Mouse (Mus musculus) kidney, adult 2 months (tissue): Measurements from ENCODE around the gene Sox18. TPM values are rescaled to one million over a fixed set of nuclear protein-coding genes. Genes with fewer than 3 reads are reported as not detected.

Experiments
- DNase-seq: peaks from one replicate; pipeline ENCODE4 v3.0.0; 2021
- H3K27ac ChIP-seq: fragments of 200-500 bp; 2 replicates; pipeline ENCODE4 v1.5.1; 2012; ENCODE audit warnings: low read depth, low read length, control low read depth, inconsistent platforms; ENCODE audit not compliant: insufficient read depth
- H3K27me3 ChIP-seq: fragments of 200-500 bp; replicated peaks from 2 replicates; pipeline ENCODE4 v1.6.1; 2012; ENCODE audit warnings: mild to moderate bottlenecking, moderate library complexity, low read length, inconsistent platforms; ENCODE audit not compliant: control insufficient read depth, insufficient read depth
- H3K36me3 ChIP-seq: fragments of 200-500 bp; 2 replicates; pipeline ENCODE4 v1.6.1; 2012; ENCODE audit warnings: mild to moderate bottlenecking, moderate library complexity, low read length, inconsistent platforms; ENCODE audit not compliant: control insufficient read depth, insufficient read depth
- H3K4me1 ChIP-seq: fragments of 200-500 bp; 2 replicates; pipeline ENCODE4 v1.6.1; 2011; ENCODE audit warnings: low read length; ENCODE audit not compliant: control insufficient read depth, insufficient read depth
- H3K4me3 ChIP-seq: fragments of 200-500 bp; 2 replicates; pipeline ENCODE4 v1.5.1; 2011; ENCODE audit warnings: mild to moderate bottlenecking, low read depth, low read length, control low read depth; ENCODE audit not compliant: insufficient read depth
- CTCF ChIP-seq: fragments of 200-500 bp; conservative IDR thresholded peaks from 2 replicates; pipeline ENCODE4 v1.5.1; 2011; ENCODE audit warnings: low read depth, mild to moderate bottlenecking, control low read depth, low read length, moderate library complexity, mixed read lengths; ENCODE audit not compliant: insufficient read depth, insufficient read length
- POLR2A ChIP-seq: fragments of 200-500 bp; IDR thresholded peaks from one replicate; pipeline ENCODE4 v1.6.1; 2011; ENCODE audit warnings: low read depth, low read length, control low read depth
- WGBS: fragments of 180-500 bp; shearing (Covaris S2); methylation state at CpG from one replicate; pipeline ENCODE4 v1.1.7; 2018; 5-methylcytosine and 5-hydroxymethylcytosine counted together
- polyA plus RNA-seq: library from polyadenylated mRNA; depleted of rRNA; stranded (reverse); fragments of >200 nt; gene quantifications from 2 replicates; pipeline ENCODE4 v1.2.3, GENCODE M21; 2012

Gene Sox18
- polyA plus RNA-seq, 1 experiment = 53.9 TPM

- Histone ChIP-seq H3K36me3 (no peaks in the 10 kb centered on the region), H3K27ac (no peak within 1 kb of the TSS), H3K27me3 (no peaks in the 10 kb centered on the region), H3K4me1 (no peaks in the 10 kb centered on the region), H3K4me3 (no peak within 1 kb of the TSS)
- DNase-seq = no peak
- TF ChIP-seq CTCF (no peak), POLR2A (no peak)
- 55% methylated on average over 5 of the region's 5 CpGs for WGBS
Observed at GRCm38 (mm10) chr2:181698241-181698640, 26.8 kb upstream of the Sox18 start, which contains the start of gene Lkaaear1. TSS of gene Lkaaear1 (minus strand) at chr2:181698442.

- Histone ChIP-seq H3K27me3 (no peaks in the 10 kb centered on the region), H3K36me3 (no peaks in the 10 kb centered on the region), H3K27ac (no peak overlapping the region), H3K4me3 (no peak overlapping the region), H3K4me1 (no peaks in the 10 kb centered on the region)
- TF ChIP-seq POLR2A (no peak), CTCF (no peak)
- WGBS = 72% methylated on average over 33 of the region's 33 CpGs
- DNase-seq = no peak
Observed at GRCm38 (mm10) chr2:181696801-181697420, 25.5 kb upstream of the Sox18 start.

- Histone ChIP-seq H3K4me1 (no peaks in the 10 kb centered on the region), H3K27me3 (no peaks in the 10 kb centered on the region), H3K27ac (no peak overlapping the region), H3K36me3 (no peaks in the 10 kb centered on the region), H3K4me3 (no peak overlapping the region)
- no peak for TF ChIP-seq POLR2A
- TF ChIP-seq CTCF = no peak
- 72% methylated on average over 1 of the region's 1 CpGs for WGBS
- DNase-seq = no peak
Observed at GRCm38 (mm10) chr2:181695776-181696175, 24.3 kb upstream of the Sox18 start.

- Histone ChIP-seq H3K4me3 (no peak overlapping the region), H3K27me3 (no peaks in the 10 kb centered on the region), H3K4me1 (no peaks in the 10 kb centered on the region), H3K27ac (no peak overlapping the region), H3K36me3 (no peaks in the 10 kb centered on the region)
- TF ChIP-seq POLR2A (no peak), CTCF (no peak)
- no peak for DNase-seq
- WGBS = 99% methylated on average over 3 of the region's 3 CpGs
Observed at GRCm38 (mm10) chr2:181694581-181694980, 23.1 kb upstream of the Sox18 start.

- H3K27ac ChIP-seq = no peak within 1 kb of the TSS
- H3K4me1 ChIP-seq = no peaks in the 10 kb centered on the region
- H3K4me3 ChIP-seq = peak within 1 kb of the TSS; percentile 54
- TF ChIP-seq CTCF = no peak
- H3K36me3 ChIP-seq = no peaks in the 10 kb centered on the region
- peak; percentile 81 for DNase-seq
- H3K27me3 ChIP-seq = no peaks in the 10 kb centered on the region
- 2% methylated on average over 75 of the region's 75 CpGs for WGBS
Observed at GRCm38 (mm10) chr2:181693339-181694280, 22.2 kb upstream of the Sox18 start, which contains the start of gene Rgs19. TSS of gene Rgs19 (minus strand) at chr2:181693977.

GRCm38 (mm10) chr2:181692304-181692703 lies 20.9 kb upstream of the Sox18 start:
- WGBS = 91% methylated on average over 3 of the region's 3 CpGs
- Histone ChIP-seq H3K4me1 (no peaks in the 10 kb centered on the region), H3K27ac (no peak overlapping the region), H3K36me3 (no peaks in the 10 kb centered on the region), H3K4me3 (no peak overlapping the region), H3K27me3 (no peaks in the 10 kb centered on the region)
- DNase-seq = no peak
- TF ChIP-seq CTCF = no peak

- Histone ChIP-seq H3K4me1 (no peaks in the 10 kb centered on the region), H3K4me3 (no peak overlapping the region), H3K27ac (no peak overlapping the region), H3K27me3 (no peaks in the 10 kb centered on the region), H3K36me3 (no peaks in the 10 kb centered on the region)
- TF ChIP-seq CTCF = no peak
- no peak for TF ChIP-seq POLR2A
- 83% methylated on average over 4 of the region's 4 CpGs for WGBS
- no peak for DNase-seq
Observed at GRCm38 (mm10) chr2:181691571-181691970, 20.1 kb upstream of the Sox18 start.
